Mouse (Mus musculus) testis, adult 2 months (tissue): ENCODE data around the gene Clcn6.

Source experiments
- CTCF ChIP-seq: fragments of 200-500 bp; IDR thresholded peaks from 2 replicates; pipeline ENCODE4 v1.5.1; 2012; ENCODE audit warnings: low read depth, mild to moderate bottlenecking, inconsistent platforms, low read length, moderate library complexity; ENCODE audit not compliant: control insufficient read depth, insufficient read depth, insufficient replicate concordance
- POLR2A ChIP-seq: fragments of 200-500 bp; IDR thresholded peaks from 2 replicates; pipeline ENCODE4 v1.6.1; 2012; ENCODE audit warnings: low read depth, mild to moderate bottlenecking, inconsistent platforms, low read length, moderate library complexity; ENCODE audit not compliant: control insufficient read depth

GRCm38 (mm10) chr4:148087091-148087906 is 48.7 kb upstream of the Clcn6 start:
- TF ChIP-seq CTCF: no peak
- TF ChIP-seq POLR2A: no peak
